Mouse (Mus musculus) gastrocnemius, postnatal 4 days (tissue): ENCODE measurements around the gene Zfp618. TPM values are rescaled to one million over a fixed set of nuclear protein-coding genes. Genes with fewer than 3 reads are reported as not detected.
A peak's percentile ranks its signal among the peaks of the same experiment; 100 is the strongest.

Source experiments
- DNase-seq, 2 experiments: peaks; one replicate each; pipeline ENCODE4 v3.0.0; 2021 to 2022; ENCODE audit warnings: low spot score in 2 of 2, mixed read lengths in 2 of 2
- total RNA-seq, 2 experiments: library from RNA; stranded (reverse); gene quantifications; 2 replicates each; pipeline ENCODE4 v1.2.3; 2021

The Zfp618 gene
- total RNA-seq, 2 experiments from 2014 or later: 6.1 to 6.2 TPM

DNA sequence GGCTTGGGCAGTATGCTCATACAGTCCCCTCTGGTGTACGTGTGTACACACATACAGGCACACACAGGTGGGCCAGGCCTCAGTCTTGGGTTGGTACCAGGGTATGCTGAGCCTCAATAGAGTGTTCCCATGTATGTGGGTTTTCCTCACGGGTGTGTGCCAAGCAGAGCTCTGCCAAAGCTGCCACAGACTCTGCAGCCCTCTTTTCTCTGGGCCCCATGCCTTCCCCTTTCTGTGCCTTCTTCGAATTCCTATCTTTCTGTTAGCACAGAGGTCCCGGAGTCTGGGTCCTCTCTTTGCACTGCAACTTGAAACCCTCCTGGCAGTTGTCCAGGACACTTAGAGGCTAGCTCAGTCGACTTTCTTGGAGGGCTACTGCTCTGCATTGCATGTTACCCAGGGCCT, 33.1 kb downstream of the Zfp618 start:
- peak; percentile 51 to 78 for DNase-seq

- DNase-seq: peak in 1 of 2 experiments; percentile 57
These were observed 33.5 kb downstream of the Zfp618 start for GRCm38 (mm10) chr4:62998908-62999307.

DNA sequence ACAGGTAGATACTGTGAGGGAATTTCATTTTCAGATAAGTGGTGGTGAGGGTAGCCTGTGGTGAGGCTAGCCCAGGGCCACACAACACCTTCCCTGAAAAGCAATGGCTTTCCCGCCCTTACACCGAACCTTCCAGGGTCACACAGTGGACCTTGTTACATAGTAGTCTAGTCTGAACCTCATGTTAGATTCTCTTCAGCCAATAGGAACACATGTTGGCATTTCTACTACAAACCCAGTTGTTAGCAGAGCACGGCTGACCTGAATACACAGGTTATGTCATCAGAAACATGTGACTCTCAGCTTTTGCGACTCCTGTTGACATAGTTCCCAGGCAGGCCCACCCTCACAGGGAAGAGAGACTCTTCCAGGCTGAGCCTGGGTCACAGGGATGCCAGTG, 33.9 kb downstream of the Zfp618 start:
- DNase-seq: no peak

DNA sequence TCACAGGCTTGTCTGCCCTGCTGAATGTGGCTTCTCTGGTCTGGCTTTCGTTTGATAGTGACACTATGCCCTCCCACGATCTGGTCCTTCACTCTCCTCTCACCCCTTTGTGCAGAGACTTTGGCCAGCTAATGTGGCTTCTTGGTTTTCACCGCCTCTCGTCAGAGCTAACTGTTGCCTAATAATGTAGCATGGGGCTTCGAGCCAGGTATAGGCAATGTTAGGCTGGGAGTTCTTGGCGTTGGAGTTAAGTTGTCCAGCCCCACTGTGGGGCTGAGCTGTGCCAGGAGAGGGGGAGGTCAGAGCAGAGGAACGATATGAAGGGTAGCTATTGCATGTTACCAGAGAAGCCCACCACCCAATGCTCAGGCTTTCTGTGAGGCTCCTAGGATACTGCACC, 34.5 kb downstream of the Zfp618 start:
- no peak for DNase-seq

DNA sequence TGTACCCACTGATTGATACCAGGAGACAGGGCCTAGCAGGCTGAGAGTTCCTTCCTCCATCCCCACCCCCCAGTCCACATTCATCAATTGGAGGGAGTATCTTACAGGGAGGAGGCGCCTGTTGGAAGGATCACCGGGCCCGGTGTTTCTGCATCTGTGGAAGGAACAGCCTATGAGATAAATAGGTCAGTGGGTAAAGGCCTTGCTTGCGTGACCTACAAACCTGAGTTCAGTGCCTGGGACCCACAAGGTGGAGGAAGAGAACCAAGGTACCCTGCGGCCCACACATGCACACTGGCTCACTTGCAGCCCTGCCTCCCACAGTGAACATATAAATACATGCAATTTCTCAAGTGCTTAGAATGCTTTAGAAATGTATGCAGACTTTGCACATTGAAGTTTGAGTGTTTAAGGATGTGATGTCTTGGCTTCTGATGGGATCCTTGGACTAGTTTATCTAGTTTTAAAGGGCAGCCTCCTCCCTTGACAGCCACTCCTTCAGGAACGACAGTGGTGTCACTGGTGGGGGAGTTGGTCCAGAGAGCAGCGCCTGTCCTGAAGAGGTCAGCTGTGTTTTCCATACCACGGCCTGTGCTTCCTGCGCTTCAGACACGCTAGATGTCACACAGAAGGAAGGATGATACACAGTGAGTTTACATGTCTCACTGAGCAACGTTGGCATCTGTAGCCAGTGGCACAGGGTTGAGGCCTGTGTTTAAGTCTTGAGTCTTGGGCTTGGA, 35.1 kb downstream of the Zfp618 start:
- no peak for DNase-seq

DNA sequence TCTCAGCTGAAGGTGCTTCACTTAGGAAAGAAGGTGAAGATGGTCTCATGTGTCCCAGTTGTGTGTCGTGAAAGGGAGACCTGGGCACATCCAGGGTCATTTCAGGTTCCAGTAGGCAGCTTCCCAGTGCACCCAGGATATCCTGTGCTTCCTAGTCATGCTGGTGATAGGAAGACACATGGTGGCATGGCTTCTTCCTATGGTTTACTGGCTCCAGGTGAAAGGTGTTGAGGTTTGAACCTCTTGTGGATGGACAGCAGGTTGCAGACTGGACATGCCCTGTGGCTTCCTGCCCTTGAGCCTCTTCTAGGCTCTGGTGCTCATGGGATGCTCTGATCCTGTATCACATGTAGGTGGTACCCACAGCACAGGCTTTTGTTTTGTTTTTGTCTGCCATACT, 37.0 kb downstream of the Zfp618 start:
- DNase-seq: no peak

GRCm38 (mm10) chr4:63004519-63004918, 39.1 kb downstream of the Zfp618 start:
- no peak for DNase-seq

GRCm38 (mm10) chr4:63005446-63006185, 40.2 kb downstream of the Zfp618 start:
- no peak for DNase-seq

DNA sequence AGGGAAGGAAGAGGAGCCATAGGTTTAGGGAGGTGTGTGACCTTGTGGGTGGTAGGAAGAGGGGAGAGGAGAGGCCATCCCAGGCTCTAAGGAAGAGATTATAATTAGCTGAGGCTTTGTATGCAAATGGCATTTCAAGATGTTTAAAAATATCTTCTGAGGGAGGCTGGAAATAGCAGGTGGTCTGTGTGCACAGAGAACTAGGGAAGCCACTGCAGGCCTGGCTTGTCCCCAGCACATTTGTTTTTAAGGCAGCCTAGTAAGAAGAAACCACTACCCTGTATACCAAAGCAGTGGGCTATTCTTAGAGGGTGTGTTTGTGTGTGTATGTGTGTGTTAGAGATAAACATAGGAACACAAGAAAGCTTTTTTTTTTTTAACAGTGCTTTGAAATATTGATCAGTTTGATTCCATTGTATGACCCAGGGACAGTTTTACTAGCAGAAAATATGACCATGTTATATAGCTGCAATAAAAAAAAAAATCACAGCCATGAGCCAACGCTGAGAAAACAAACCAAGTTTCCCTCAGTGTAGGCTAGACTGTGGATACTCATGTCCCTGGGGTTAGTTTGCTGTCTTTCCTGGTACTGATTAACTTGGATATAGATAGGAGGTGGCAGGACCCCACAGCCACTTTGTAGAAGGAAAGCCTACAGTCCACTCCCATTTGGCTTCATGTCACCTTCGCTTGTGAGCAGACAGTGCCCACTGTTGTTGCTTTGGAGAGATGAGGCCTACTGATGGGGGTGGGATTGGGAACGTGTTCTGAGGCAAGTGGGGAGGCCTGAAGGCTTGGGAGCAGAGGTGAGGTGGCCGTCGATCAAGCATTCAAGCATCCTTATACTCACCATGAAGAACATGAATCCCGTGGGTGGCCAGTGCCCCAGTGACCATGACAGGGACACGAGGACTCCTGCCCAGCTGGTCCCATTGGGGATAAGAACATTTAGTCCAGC, 41.1 kb downstream of the Zfp618 start:
- no peak for DNase-seq

- no peak for DNase-seq
These were observed 42.8 kb downstream of the Zfp618 start for GRCm38 (mm10) chr4:63008206-63008605.

DNA sequence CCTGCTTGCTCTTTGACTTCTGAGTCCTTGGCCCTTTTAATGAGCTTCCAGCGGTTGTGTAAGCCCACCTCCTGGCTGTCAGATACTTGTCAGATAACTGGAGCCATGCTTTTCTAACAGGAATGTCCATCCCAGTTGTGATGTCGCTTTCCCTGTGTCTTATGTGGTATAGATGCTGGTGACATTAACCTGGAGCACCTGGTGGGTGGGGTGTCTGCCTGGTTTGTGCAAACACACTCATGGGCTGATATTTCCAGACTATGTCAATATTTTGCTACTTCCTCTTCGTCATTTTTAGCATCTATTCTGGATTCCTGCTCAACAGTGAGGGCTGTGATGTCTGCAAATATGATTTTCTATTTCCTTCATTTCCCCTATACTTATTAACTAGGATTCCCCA, 43.4 kb downstream of the Zfp618 start:
- no peak for DNase-seq

- no peak for DNase-seq
These were observed 44.4 kb downstream of the Zfp618 start for GRCm38 (mm10) chr4:63009821-63010220.

DNA sequence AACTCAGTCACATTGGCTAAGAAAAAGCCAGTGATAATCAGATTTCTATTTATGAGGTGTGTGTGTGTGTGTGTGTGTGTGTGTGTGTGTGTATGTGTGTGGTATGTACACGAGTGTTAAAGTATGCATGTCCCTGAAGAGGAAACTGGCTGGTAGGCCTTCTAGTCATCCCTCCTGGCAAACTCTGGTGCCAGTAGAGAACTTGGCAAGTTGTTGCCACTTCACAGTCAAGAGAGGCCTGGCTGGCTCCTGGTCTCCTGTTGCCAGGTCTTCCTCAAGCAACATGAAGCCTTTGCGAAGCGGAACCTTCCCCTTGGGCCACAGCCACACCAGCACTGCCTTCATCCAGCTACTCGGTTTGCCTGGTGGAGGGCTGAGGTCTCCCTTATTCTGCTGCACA, 44.9 kb downstream of the Zfp618 start:
- peak in 1 of 2 experiments; percentile 42 for DNase-seq

DNA sequence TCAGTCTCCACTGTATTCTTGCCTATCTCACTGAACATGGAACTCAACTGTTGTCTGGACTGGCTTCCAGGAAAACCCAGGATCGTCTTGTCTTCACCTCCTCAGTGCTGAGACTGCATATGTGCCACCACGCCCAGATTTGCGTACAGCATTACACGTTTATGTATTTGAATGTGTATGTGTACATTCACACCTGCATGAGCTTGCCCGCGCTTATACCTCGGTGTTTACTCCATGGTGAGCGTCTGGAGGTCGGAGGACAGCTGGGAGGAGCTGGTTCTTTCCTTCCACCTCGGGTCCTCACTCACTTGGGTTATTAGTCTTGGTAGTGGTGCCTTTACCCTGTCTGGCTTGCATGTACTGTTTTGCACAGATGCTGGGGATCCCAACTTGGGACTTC, 53.2 kb downstream of the Zfp618 start:
- DNase-seq: no peak

- DNase-seq: peak in 1 of 2 experiments; percentile 11
These were observed 54.1 kb downstream of the Zfp618 start for GRCm38 (mm10) chr4:63019428-63019858.

GRCm38 (mm10) chr4:63021034-63021700, 55.8 kb downstream of the Zfp618 start:
- peak; percentile 15 to 31 for DNase-seq

- DNase-seq: peak in 1 of 2 experiments; percentile 4
These were observed 58.1 kb downstream of the Zfp618 start for GRCm38 (mm10) chr4:63023465-63023864.

DNA sequence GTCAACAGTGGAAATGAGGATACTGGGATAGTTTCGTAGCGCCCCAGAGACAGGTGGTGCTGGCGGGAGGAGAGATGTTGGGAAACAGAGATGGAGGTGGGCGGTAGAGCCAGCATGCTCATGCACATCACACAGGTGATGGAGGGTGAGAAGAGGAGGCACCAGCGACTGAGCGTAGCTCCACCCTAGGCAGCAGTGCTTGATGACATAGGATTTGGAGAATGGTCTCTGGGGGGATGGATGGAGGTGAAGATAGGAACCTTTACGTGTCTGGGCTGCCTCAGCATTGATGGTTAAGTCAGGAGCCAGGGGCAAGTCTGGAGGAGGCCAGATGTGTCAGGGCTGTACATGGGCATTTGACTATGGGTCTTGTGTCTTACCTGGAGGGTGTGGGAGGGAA, 58.7 kb downstream of the Zfp618 start:
- peak in 1 of 2 experiments; percentile 6 for DNase-seq

DNA sequence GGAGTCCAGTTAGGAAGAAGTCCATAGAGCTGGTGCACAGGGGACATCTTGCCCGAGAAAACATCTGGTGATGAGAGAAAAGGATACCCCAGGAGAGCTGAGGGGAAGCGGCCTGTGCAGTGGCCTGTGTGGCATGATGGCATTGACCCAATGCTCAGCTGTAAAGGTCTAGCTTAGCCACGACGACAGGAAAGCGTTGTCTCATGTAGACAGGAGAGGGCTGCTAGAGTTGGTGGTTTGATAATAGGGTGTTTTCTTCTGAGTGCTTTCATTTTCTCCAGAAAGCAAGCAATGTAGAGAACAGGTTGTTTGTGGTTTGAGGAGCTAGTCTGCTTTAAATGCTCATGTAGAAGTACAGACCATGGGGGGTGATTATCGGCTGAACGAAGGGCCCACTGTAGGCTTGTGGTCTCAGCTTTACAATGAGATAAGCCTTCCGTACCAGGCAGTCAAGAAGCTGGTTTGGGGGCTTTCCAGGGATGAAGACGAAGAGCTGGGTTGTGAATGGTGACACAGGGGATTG, 59.4 kb downstream of the Zfp618 start:
- peak; percentile 4 to 6 for DNase-seq

GRCm38 (mm10) chr4:63025306-63025705, 59.9 kb downstream of the Zfp618 start:
- DNase-seq: peak in 1 of 2 experiments; percentile 7
